Mouse (Mus musculus) E14TG2a.4 (cell line): Measurements from ENCODE around the gene Cd248.

Source experiments
- H3K27me3 ChIP-seq: 2 replicates; pipeline ENCODE4 v1.6.1; 2014; ENCODE audit warnings: low read length, control low read depth; ENCODE audit not compliant: insufficient read depth
- H3K36me3 ChIP-seq: 2 replicates; pipeline ENCODE4 v1.6.1; 2014; ENCODE audit warnings: low read length, control low read depth; ENCODE audit not compliant: insufficient read depth
- H3K4me1 ChIP-seq: replicated peaks from 2 replicates; pipeline ENCODE4 v1.6.1; 2014; ENCODE audit warnings: low read depth, low read length, control low read depth
- H3K4me3 ChIP-seq: replicated peaks from 2 replicates; pipeline ENCODE4 v1.5.1; 2014; ENCODE audit warnings: mild to moderate bottlenecking, low read length
- H3K9me3 ChIP-seq: 2 replicates; pipeline ENCODE4 v1.6.1; 2014; ENCODE audit warnings: low read length, control low read depth
- CTCF ChIP-seq: conservative IDR thresholded peaks from 2 replicates; pipeline ENCODE4 v1.5.1; 2014; ENCODE audit warnings: low read length
- NANOG ChIP-seq: IDR thresholded peaks from 2 replicates; pipeline ENCODE4 v1.6.1; 2014; ENCODE audit warnings: borderline replicate concordance, low read length, mixed read lengths
- POU5F1 ChIP-seq: IDR thresholded peaks from 2 replicates; pipeline ENCODE4 v1.6.1; 2014; ENCODE audit warnings: low read length, borderline replicate concordance

The Cd248 gene

DNA sequence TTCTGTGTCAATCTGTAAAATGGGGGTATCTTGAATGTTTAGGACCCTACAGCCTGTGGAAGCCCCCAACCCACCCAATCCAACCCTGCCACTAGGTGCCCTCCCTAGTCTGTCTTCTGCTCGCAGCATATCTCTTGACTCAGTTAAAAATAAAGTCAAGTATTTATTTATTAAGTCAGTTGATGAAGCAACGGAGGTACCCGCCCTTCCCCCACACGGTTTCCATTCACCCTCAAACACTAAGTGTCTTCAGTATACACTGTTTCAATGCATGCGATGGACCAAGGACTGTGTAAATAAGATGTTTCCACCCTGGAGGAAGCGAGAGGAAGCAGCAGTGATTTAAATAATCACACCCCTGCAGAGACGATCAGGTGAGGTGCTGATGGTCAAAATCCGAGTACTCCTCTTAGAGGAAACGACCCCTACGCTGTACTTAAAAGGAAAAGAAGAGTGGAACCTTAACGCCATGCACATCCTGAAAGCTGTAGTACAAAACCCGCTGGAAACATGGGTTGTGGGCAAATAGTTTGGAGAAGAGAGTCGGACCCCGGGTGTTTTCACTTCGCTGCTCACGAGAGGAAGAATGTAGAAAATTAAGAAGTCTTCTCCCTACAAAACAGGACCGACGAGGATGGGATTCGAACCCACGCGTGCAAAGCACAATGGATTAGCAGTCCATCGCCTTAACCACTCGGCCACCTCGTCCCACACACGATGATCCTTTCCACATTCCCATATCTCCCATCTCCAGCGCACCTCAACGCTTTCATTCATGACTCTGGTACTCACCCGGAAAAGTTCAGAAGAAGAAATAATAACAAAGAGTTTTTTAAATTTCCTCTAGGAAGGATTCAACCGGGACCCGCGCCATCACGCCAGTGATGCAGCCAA lies 30.0 kb upstream of the Cd248 start:
- peaks cover 6% of the 10 kb centered on the region for H3K36me3 ChIP-seq
- peaks cover 31% of the 10 kb centered on the region for H3K27me3 ChIP-seq
- no peaks in the 10 kb centered on the region for H3K9me3 ChIP-seq
- peaks cover 56% of the 10 kb centered on the region for H3K4me1 ChIP-seq
- H3K4me3 ChIP-seq, result peak overlapping the region; percentile 88
- no peak for TF ChIP-seq POU5F1
- TF ChIP-seq CTCF, result no peak
- peak; percentile 67; the same call in 1 of the 2 replicates for TF ChIP-seq NANOG

DNA sequence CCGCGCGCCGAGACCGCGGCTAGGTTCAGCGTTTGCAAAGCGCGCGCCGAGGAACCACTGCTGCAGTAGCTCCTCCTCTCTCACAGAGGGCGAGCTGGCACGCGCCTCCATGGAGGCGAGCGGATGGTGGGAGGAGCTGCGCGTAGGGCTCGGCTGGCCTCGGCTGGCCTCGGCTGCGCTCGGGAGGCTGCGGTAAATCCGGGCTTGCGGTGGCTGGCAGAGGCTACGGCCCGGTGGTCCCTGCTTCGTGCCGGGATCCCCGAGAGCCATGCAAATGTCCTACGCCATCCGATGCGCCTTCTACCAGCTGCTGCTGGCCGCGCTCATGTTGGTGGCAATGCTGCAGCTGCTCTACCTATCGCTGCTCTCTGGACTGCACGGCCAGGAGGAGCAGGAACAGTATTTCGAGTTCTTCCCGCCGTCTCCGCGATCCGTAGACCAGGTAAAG lies 29.1 kb upstream of the Cd248 start, which contains the start of the genes B4gat1 and AC124502.3:
B4gat1 (plus strand) TSS at position 118 of the 448 bp plus-strand sequence.
AC124502.3 (plus strand) TSS at position 183 of the 448 bp plus-strand sequence.
- H3K4me1 ChIP-seq, result peaks cover 64% of the 10 kb centered on the region
- no peaks in the 10 kb centered on the region for H3K9me3 ChIP-seq
- peaks cover 31% of the 10 kb centered on the region for H3K27me3 ChIP-seq
- H3K36me3 ChIP-seq, result peaks cover 13% of the 10 kb centered on the region
- H3K4me3 ChIP-seq, result peak within 1 kb of the TSS; percentile 88
- no peak for TF ChIP-seq NANOG
- TF ChIP-seq CTCF, result no peak
- TF ChIP-seq POU5F1, result no peak

- H3K4me3 ChIP-seq, result peak overlapping the region; percentile 88
- H3K4me1 ChIP-seq, result peaks cover 72% of the 10 kb centered on the region
- H3K9me3 ChIP-seq, result no peaks in the 10 kb centered on the region
- peaks cover 31% of the 10 kb centered on the region for H3K27me3 ChIP-seq
- H3K36me3 ChIP-seq, result peaks cover 19% of the 10 kb centered on the region
- TF ChIP-seq CTCF (no peak), NANOG (no peak), POU5F1 (no peak)
These were observed 28.4 kb upstream of the Cd248 start for GRCm38 (mm10) chr19:5039301-5040114.

- Histone ChIP-seq H3K9me3 (no peaks in the 10 kb centered on the region), H3K36me3 (peaks cover 30% of the 10 kb centered on the region), H3K4me3 (peak within 1 kb of the TSS; percentile 92), H3K4me1 (peaks cover 81% of the 10 kb centered on the region), H3K27me3 (peaks cover 25% of the 10 kb centered on the region)
- no peak for TF ChIP-seq CTCF
- TF ChIP-seq NANOG, result no peak
- no peak for TF ChIP-seq POU5F1
These were observed 26.9 kb upstream of the Cd248 start, which contains the start of gene Brms1 for GRCm38 (mm10) chr19:5040862-5041523. Brms1 (plus strand) TSS chr19:5041354.

- peaks cover 83% of the 10 kb centered on the region for H3K4me1 ChIP-seq
- H3K27me3 ChIP-seq, result peaks cover 21% of the 10 kb centered on the region
- H3K9me3 ChIP-seq, result no peaks in the 10 kb centered on the region
- TF ChIP-seq CTCF (no peak), POU5F1 (no peak), NANOG (no peak)
- H3K36me3 ChIP-seq, result peaks cover 36% of the 10 kb centered on the region
- H3K4me3 ChIP-seq, result peak overlapping the region; percentile 92
These were observed 26.3 kb upstream of the Cd248 start for GRCm38 (mm10) chr19:5041588-5041987.

- no peak for TF ChIP-seq CTCF
- Histone ChIP-seq H3K4me1 (peaks cover 83% of the 10 kb centered on the region), H3K9me3 (no peaks in the 10 kb centered on the region), H3K27me3 (no peaks in the 10 kb centered on the region), H3K36me3 (peaks cover 70% of the 10 kb centered on the region), H3K4me3 (0 out of 2 replicates have a peak overlapping the region, but pooled peaks have one; percentile 7)
These were observed 22.3 kb upstream of the Cd248 start for GRCm38 (mm10) chr19:5045531-5045930.

GRCm38 (mm10) chr19:5048138-5049056 lies 19.5 kb upstream of the Cd248 start:
- Histone ChIP-seq H3K9me3 (no peaks in the 10 kb centered on the region), H3K27me3 (peaks cover 28% of the 10 kb centered on the region), H3K4me1 (peaks cover 87% of the 10 kb centered on the region), H3K4me3 (no peak overlapping the region), H3K36me3 (peaks cover 63% of the 10 kb centered on the region)
- TF ChIP-seq CTCF, result no peak
